Mouse (Mus musculus) left cerebral cortex, postnatal 4 days (tissue): ENCODE results near the gene Mmp7. TPM values are rescaled to one million over a fixed set of nuclear protein-coding genes. Genes with fewer than 3 reads are reported as not detected.
A peak's percentile ranks its signal among the peaks of the same experiment; 100 is the strongest.

ENCODE experiments used
- DNase-seq: peaks from one replicate; pipeline ENCODE4 v3.0.0-alpha.2; 2022
- intact Hi-C: fragments of 180-260 bp; cut with DNase I; formaldehyde crosslinking; loops from one replicate; pipeline ENCODE4 v1.15.1; 2025
- total RNA-seq, 2 experiments: library from RNA; stranded (reverse); gene quantifications; 2 replicates each; pipeline ENCODE4 v1.2.3; 2021

Gene Mmp7
- total RNA-seq: not detected

DNA sequence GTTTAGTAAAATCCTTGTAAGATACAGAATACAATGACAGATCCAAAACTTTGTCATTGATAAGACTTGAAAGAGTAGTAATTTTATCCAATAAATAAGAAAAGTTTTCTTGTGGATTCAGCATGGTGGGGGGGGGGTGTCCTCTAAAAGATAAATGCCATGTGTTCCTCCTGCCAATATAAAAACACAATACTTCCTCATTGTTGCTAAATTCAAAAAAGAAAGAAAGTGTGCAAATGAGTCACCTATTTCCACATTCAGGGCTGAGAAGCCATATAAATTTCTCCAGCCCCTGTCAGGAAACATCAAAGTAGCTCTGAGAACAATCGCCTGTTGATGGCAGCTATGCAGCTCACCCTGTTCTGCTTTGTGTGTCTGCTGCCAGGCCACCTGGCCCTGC is at the start of gene Mmp7:
Gene Mmp7, plus strand, starts transcription at position 301 of the 400 bp plus-strand sequence.
- intact Hi-C loops: no loop called here
- DNase-seq: no peak

DNA sequence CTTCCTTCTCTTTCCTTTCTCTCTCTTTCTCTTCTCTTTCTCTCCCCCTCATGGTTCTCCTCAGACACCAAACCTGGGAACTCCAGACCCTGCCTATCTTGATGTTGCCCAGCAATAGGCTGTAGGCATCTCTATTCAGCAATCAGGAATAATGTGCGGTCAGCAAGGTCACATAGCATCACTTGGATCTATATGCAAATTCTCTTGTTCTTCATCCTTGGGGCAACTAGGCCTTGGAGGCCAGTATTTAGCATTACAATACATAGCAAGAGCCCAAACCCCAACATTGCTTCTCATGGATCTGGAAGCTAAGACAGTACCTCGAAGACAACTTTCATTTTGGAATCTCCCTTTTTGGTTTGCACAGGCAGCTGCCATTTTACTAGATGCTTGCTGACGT is 44.0 kb upstream of the Mmp7 start:
- intact Hi-C loops: no loop called here
- DNase-seq: no peak

DNA sequence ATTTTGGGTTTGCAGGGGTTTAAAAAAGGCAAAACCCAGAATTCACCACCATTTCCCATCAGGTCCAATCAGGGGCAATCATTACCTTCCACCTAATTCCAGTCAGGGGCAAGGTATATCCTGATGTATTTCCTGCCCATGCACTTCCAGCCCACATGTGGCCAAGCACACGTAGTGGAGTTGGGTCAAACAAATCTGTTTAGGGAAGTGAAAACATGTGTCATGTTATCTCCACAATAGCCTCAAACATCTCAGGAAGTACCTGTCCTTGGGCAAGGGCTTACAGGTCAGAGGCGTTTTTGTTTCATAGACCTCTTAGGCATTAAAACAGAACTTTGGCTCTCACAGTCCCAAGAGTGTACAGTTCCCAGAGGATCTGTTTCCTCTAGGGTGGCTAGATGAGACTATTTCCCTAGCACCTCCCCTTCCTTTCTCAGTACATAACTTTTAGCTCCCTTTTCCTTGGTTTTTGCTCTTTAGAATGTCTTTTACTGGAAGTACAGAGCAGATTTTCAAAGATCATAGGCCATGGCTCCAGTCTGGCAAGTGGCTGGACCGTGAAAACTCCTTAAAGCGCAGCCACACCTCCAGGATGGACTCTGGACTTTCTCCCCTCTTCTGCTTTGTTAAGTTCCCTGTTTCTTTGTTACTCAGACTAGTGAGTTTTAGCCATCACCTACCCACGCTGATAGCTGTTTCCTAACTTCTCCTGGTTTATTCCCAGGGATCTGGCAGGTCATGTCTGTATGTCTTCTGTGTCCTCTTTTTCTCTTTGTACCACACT is 41.3 kb upstream of the Mmp7 start:
- intact Hi-C loops: no loop called here
- no peak for DNase-seq

DNA sequence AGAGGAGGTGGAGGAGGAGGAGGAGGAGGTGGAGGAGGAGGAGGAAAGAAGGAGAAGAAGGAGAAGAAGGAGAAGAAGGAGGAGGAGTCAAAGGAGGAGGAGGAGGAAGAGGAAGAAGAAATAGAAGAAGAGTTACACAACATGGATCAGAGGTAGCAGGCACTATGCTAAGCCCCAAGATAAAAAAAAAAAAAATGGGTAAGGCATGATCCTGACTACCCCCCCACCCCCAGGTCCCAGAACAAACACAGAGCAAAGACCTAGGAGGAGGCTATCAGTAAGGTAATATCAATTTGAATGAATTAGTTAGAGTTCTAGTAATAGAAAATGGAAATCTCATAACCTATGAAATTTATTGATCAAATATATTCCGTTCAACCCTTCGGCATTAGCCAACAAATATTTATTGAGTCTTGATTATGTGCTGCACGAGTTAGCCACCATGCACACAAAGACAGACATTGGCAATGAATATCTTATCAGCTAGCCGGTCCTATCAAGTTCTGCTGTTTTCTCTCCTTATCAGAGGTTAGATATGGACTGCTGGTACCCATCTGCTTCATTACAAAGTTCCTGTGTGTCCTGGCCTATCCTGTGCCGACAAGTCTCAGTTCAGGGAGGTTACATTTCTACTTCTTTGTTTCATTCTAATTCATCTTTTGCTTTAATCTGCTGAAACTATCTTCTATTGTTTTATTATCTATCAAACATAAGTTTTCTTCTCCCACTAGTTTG is 39.4 kb upstream of the Mmp7 start:
- intact Hi-C loops: no loop called here
- no peak for DNase-seq

DNA sequence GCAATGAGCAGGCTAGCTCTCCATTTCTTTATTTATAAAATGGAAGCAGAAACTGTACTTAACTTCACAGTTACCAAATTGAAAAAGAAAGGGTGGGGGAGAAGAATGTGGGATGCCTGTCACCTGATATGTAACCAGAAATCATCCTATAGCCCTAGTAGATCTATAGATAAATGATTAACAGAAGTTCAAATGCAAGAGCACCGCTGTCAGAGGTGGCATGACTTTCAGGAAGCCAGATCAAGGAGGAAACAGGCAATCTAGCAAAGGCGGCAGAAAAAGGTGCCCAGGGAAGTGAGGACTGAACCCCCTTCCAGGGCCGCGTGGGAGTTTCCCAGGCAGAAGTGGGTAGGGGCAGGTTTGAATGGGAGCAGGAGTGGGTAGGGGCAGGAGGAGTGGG is 33.9 kb upstream of the Mmp7 start:
- intact Hi-C loops: no loop called here
- no peak for DNase-seq

DNA sequence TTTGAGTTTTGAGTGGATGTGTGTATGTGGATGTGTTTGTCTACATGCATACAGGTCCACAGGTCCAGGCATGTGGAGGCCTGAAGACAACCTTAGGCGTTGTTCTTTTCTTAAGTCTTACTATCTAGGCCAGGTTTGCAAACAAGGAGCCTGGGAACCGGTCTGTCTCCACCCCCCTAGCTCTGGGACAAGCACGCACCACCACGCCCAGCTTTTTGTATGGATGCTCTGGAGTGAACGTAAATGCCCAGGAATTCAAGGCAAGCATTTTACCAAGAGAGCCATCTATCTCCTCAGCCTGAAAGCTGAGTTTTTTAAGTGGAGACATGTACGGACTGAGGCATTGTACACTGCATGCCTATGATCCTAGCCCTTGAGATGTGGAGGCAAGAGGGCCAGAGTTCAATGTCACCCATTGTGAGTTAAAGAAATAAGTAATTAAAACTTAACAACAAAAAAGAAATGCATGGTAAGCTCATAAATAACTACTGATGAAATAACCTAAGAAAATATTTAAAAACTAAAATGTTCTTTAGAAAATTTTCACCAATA is 32.3 kb upstream of the Mmp7 start:
- no peak for DNase-seq
- intact Hi-C loops: no loop called here

DNA sequence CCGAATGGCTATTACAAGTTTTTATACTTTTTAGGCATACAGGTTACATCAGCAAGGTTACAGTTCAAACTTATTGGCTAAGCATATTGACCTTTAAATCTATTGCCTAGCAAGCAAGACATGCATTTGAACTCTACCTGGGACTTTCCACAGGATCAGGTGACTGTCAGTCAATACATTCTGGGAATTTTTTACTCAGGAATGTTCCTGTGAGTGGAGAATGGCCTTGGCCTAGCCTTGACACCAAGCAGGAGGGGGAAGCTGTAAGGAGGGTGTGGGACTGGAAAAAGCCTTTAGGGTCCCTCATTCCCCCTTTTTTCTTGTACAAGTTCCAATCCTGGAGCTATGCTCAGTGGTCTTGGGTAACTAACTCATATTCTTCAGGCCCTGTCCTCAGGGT is 30.5 kb upstream of the Mmp7 start:
- no peak for DNase-seq
- intact Hi-C loops: no loop called here

DNA sequence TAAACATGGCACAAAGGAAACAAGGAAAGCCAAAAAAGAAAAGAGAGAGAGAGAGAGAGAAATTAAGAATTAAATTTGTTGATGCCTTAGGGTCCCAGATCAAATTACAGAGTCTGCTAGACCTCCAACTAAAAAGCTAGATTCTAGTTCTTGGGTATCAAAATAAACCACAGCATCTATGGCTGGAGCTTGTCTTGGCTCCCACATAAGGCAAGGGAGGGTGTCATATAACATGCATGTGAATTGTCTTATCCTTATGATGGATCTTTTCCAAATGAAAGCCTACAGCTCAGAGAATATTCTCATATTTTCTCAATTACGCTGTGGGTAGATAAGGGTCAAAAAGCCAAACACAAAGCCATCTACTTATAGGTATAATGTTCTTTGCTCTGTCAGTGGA is 22.2 kb upstream of the Mmp7 start:
- no peak for DNase-seq

DNA sequence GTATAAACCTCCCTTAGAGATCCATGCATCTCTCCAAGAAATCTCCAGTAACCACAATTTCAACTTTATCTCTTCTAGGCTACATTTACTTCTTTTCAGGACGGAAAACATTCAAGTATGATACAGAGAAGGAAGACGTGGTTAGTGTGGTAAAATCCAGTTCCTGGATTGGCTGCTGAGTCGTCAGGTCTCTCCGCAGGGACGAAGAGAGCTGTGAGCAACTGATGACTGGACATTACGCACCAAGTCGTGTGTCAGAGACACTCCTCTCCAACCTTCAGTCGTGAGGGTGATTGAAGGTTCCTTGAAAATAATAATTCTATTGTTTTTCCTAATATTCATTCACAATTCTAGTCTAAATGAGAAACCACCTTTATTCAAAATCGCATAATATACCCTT is 18.9 kb upstream of the Mmp7 start:
- DNase-seq: no peak
- intact Hi-C loops: no loop called here

More for the DNA sequence above, 22.2 kb upstream of the Mmp7 start:
- intact Hi-C loops: no loop called here

DNA sequence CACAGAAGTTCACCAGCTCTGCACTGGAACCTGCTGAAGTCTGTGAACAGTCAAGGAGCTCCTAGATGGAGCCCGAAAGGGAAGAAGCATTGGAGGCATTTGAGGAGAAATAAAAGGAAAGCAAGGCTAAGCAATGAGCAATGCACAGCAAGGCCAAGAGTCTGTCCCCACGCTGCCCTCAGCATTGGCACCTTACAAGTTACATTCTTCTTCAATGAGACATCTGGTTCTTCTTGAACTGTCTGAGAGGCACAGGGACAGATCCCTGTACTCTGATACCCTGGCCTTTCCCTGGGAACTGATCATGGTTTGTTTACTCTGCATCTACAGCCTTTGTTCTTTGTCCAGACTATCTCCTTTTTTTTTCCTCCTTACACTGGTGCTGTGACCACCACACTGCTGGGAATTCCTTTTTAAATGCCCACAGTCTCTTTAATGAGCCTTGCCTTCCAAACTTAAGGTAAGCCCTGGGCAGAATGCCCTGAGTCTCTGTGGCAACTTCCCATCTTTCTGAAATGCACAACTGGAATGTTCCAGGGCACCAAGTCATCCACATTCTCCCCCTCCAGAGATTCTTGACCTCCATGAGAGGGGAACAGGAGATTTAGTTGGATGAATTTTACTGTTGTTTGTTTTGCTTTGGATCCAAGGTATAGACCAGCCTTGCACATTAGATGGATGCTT is 13.6 kb upstream of the Mmp7 start:
- intact Hi-C loops: no loop called here
- no peak for DNase-seq

DNA sequence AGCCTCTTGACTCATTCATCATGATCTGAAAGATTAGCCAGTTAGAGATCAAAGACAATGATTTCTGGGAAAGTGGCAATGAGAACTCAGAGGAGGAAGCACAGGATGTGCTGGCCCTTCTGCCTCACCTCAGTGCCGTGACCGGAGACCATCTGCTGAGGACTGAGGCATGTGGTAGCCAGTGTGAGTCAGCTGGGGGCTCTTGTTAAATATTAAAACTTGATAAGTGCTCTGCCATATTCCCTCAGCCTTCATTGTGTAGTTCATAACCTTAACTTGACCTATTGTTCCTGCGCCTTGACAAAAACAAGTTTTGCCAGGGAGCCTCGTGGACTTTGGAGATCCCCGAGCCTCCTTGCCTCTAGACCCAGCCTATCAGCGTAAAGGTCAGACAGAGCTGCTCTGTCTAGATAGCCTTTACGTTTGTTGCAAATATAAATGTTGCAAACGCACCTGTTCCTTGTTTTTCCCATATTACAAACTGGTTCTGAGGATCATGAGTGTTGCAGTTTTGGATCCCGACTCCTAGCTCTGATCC is 9.7 kb upstream of the Mmp7 start:
- DNase-seq: no peak
- intact Hi-C loops: no loop called here

DNA sequence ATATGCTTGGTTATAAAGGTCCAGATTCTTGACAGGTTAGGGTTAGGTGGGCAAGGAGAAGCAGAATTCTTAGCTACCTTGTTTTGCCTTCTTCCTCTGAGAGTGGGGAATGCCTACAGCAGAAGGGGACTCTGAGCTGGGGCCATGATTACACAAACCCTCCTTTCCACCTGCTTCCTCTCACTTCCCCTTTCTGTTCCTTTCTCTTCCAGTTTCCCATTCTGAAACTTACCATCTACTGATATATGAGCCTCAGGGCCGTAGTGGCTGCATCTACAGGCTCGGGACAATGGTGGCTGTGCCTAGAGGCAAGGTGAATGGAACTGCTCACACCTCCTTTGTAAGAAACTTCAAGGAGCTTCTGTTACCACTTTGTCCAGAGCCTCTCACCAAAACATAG is 5.9 kb upstream of the Mmp7 start:
- no peak for DNase-seq
- intact Hi-C loops: no loop called here

DNA sequence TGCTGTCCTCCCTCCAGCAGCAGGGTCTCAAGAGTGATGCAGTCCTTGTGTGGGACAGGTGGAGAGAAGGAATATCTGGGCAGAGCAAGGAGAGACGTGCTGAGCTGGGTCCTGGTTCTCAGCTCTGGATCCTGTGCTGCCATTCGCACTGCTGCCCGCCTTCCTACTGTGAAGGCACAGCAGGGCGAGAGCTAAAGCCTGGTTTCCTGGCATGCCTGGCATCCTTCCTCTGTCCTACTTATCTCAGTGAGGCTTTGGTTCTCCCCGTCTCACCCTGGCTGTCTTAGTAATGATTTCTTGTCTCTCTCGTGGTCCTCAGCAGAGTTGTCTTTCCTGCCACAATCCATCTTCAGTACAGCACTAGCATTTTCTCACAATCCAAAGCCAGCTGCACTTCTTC is 2.1 kb upstream of the Mmp7 start:
- no peak for DNase-seq
- intact Hi-C loops: no loop called here

DNA sequence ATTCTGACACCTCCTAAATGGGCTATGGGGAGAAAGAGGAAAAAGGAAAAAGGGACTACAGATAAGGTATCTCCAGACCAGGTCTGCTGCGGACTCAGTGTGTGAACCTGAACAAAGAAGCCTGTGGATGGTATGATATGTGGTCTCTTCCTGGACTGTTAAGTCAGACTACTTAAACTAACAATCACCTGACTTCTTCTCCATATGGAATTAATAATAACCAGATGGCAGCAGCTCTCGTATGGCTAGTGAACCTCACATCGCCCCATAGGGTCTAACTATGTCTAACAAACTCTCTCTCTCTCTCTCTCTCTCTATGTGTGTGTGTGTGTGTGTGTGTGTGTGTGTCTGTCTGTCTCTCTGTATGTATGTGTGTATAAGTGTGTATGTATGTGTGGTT is 2.1 kb downstream of the Mmp7 start:
- no peak for DNase-seq
- intact Hi-C loops: no loop called here

DNA sequence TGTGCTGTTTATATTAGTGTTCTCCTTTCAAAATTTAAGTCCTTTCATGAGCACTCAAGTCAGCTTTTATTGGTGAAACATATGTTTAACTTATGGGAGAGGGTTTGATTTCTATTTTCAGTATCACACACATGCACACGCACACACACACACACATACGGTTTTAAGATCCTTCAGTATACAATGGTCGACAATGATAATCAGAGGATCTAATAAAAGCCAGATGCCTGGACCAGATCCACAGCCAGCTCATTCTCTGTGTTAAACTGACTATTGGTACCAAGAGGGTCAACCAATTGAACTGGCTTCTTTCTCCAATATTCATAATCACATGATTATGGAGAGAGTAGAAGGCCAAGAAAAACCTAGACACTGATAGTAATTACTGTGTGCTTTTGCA is 3.8 kb downstream of the Mmp7 start:
- intact Hi-C loops: no loop called here
- DNase-seq: no peak

DNA sequence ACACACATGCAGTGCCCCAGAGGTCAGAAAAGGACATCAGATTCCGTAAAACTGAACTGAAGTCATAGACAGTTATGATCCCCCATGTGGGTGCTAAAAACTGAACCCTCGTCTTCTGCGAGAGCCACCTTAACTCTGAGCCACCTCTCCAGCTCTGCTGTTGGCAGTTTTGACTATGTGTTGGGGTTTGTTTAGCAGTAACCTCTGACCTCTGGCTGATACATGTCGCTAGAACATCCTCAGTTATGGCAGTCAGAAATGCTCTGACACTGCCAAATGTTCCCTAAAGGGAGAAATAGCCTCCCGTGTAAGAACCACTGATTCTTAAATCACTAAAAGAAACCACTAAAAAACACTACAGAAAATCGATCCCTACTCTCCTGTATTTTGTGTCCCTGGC is 16.8 kb downstream of the Mmp7 start:
- intact Hi-C loops: no loop called here
- DNase-seq: no peak

DNA sequence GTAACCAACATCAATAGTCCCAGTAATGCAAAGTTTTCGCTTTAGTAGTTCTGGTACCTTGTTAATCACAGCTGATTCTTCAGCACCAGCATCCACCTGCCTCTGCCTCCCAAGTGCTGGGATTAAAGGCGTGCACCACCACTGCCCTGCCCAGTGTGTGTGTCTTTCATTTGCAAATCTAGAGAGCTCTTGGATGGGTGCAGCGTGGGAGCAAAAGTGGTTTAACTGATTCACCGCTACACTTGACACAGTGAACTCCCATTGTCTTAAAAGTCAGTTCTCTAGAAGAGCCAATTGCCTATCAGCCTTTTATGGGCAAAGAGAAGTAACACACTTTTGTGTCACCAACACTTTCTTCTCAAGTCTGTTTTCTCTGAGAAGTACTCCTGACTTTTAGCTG is 19.3 kb downstream of the Mmp7 start:
- intact Hi-C loops: loop anchor here (10.0 kb wide), 1 partner anchor 144 kb away; no protein-coding TSS in a partner anchor
- no peak for DNase-seq

DNA sequence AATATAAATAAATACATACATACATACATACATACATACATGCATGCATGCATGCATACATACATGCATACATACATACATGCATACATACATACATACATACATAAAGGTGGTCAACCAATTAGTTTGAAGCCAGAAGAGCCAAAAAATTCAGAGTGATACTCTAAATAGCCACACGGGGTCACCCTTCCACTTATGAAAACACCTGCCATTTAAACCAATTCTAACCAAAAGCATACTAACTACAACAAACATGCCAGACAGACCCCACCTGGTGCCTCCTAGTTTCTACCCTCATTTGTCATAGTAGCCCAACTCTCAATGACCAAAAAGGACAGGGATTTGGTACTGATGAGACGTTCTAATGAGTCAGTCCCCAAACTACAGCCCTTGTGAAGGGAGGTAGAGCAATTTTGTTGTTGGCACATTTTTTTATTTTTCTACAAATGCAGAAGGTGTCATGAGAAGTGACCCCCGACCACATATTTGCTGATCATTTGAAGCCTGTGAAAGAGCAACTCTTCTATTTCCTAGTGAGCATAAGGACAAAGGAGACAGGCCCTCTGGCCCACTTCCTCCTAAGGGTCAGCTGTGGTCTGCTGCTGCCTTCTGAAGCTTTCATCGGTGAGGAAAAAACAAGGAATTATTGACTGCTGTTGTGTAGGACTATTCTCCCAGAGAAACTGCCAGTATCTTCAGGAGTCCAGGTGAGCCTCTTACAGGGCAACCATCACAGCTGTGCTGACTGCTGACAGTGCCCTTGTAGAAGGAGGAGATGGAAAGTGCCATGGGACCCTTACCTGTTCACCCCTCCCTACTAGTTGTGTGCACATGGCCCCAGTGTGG is 22.4 kb downstream of the Mmp7 start:
- peak; percentile 8 for DNase-seq
- intact Hi-C loops: loop anchor here (1.0 to 10.0 kb wide), 2 partner anchors 141 to 183 kb away; no protein-coding TSS in a partner anchor

DNA sequence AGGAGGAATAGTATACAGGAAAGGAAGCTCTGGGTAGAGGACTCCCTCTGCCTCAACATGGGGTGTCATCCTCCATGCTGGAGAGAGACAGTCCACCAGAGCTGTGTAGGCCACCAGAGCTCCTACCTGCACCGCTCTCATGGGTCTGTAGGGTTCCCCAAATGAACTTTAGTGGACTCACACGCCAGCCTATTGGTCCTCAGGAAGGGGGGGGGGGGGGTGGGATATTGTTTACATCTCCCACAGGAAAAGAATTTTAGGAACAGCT is 23.0 kb downstream of the Mmp7 start:
- intact Hi-C loops: loop anchor here (1.0 to 10.0 kb wide), 2 partner anchors 140 to 182 kb away; no protein-coding TSS in a partner anchor
- no peak for DNase-seq

DNA sequence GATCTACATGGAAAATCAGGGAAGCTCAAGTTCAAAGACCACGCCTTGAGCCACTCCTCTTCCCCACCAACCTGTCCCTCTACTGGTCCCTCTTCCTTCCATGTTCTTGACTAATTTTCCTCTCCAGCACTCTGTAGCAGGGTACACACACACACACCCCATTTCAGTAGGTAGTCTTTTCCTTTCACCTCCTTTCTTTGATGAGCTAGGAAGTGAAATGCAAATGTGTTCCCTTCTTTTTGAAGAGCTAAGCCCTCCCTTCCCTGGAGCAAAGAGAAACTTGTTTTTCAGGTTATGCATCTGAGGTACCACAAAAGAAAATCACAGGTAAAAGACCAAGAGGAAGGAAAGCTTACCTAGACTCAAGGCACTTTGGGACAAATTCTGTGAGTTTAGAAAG is 29.7 kb downstream of the Mmp7 start:
- intact Hi-C loops: no loop called here
- DNase-seq: no peak
